Mouse (Mus musculus) layer of hippocampus, postnatal 25 days (tissue): Measurements from ENCODE around the gene Dusp16. TPM values are rescaled to one million over a fixed set of nuclear protein-coding genes. Genes with fewer than 3 reads are reported as not detected.

Experiments used
- DNase-seq, 2 experiments: peaks; one replicate each; pipeline ENCODE4 v3.0.0; 2022; ENCODE audit warnings: mixed read lengths in 2 of 2, low spot score in 1 of 2; ENCODE audit errors: extremely low spot score in 1 of 2
- total RNA-seq, 2 experiments: library from RNA; stranded (reverse); gene quantifications; 2 replicates each; pipeline ENCODE4 v1.2.3; 2021

Gene Dusp16
- total RNA-seq, 2 experiments from 2014 or later: 8.9 to 10.4 TPM

DNA sequence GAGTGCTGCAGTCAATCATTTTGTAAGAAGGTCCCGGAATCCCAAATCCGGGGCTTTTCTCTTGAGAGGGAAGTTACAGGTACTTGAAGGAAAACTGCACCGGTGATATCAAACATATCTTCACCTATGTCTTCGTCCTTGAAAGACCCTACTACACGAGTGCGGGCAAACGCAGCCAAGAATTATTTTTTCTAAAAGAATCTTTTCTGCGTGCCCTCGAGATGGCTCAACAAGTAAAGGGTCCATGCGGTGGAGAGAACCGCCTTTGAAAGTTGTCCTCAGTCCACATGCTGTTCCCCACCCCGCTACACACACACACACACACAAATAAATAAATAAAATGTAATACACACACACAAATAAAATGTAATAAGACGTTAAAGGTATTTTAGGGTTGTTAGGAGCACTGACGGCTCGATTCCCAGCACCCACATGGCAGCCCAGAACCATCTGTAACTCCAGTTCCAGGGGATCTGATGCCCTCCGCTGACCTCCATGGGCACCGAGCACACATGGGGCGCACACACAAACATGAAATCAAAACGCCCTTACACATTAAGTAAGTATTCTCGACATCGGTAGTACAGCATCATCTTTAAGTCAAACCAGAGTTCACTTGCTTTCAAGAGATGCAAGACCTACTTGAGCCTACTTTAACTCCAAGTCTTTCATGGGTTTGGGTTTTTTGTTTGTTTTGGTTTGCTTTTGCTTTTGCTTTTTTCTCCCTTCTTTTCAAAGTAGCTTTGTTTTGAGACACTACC is 801 bp upstream of the Dusp16 start:
- DNase-seq: no peak

DNA sequence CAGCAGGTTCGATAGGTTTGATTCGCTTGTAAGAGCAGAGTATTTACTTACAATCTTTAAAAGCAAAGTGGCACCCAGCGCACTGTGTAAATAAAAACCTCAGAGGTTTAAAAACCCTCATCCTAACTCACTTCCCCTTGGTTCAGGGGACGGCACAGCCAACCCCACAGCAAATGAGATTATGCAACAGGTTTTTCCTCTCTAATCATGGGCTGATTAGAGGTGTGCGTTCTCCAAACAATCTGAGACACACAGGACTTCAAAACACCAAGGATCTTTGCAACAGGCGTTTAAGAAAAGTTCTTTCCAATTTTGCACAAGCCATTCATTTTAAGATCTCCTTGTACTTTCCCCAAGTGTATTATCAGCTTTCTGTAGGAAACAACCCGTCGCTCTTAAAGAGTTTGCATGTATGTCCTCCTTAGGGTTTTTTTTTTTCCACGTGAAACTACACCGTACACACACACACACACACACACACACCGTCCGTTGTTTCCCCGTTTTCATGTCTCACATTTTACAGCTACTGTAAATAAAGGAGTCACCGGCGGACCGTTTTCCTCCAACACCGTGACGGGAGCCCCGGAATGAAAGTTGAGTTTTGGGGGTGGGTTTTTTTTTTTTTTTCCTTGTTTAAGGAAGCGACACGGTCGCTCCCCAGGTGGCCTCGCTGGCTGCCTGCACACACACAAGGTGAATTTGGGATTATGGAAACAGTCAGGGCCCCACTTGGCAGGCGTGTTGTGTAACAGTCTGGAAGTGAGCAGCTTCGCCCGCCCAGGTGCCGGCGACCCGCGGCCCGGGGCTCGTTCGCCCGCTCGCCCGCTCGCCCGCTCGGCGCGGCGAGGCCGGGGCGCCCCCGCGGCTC is 940 bp downstream of the Dusp16 start:
- DNase-seq: peak in 1 of 2 experiments; percentile 10

DNA sequence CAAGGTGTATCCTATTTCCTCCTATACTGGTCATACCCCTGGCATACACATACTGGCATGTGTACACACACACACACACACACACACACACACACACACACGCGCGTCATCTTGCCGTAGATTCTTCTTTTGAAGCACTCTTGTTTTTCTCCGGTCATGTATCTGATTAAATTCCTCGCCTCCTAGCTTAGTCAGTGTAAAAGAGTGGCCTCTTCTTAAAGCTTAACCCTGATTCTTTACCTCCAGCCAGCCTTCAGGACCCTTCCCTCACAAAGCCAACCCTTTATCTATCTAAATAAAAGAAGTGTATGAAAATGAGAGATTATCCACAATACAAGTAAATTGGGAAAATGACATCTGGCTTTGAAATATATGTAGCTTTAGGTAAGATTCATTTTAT is 3.3 kb downstream of the Dusp16 start:
- DNase-seq: no peak

DNA sequence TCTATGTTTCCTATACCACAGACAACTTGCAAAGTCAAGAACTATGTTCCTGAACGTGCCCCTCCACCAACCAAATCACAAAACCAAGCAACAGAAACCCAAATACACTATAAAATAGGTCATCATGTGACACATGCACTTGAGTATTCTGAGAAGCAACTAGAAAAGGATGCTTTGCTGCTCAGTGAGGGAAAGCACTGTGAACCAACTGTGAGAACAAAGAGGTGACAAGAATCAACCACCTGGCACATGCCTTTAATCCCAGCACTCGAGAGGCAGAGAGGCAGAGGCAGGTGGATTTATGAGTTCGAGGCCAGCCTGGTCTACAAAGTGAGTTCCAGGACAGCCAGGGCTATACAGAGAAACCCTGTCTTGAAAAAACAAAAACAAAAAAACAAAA is 6.0 kb downstream of the Dusp16 start:
- DNase-seq: no peak

DNA sequence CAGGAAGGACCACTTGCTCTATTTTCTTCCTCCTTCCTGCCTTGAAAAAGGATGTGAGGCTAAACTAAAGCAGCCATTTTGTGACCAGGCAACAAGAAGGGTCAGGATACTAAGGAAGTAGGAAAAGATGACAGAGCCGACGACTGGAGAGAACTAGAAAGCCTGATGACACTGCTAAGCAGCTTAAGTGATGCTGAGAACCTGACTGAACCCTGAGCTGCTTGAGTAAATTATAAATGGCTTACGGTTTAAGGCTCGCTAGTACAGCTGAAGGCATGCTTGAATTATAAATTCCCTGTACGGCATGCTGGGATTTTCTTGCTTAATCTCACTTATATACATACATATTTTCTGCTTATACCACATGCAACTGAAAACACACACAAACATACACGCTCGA is 9.5 kb downstream of the Dusp16 start:
- DNase-seq: no peak

DNA sequence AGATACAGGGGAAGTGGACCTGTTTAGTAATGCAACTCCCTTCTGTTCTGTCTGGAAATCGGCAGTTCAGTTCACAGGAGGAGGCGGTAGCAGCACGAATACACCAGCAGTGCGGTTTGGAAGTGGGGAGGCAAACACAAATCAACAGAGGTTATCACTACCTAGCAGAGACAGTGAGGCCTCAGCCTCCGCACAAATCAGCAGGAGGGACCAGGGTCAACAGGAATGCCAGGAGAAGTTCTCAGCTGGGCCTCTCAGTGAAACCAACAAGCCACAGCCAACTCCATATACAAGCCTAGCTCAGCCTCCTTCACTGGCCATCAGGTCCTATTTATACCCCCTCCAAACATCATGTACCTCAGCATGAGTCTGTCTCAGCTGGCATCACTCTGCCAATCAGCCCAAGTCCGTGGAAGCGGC is 10.9 kb downstream of the Dusp16 start:
- no peak for DNase-seq

DNA sequence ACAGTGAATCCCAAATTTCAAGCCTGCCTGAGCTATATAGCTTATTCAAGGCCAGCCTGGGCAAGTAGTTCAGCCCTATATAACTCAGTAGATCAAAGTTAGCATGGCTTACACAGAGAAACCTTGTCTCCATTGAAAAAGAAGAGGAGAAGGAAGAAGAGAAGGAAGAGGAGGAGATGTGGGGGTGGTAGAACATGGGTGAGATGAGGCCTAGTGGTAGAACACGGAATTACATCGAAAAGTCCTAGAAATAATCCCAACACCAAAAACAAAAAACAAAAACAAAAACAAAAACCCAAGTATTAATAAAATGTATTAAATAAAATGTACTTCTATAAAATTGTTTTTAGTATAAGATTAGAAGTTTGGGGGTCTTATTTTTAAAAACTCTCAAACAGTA is 12.4 kb downstream of the Dusp16 start:
- no peak for DNase-seq

DNA sequence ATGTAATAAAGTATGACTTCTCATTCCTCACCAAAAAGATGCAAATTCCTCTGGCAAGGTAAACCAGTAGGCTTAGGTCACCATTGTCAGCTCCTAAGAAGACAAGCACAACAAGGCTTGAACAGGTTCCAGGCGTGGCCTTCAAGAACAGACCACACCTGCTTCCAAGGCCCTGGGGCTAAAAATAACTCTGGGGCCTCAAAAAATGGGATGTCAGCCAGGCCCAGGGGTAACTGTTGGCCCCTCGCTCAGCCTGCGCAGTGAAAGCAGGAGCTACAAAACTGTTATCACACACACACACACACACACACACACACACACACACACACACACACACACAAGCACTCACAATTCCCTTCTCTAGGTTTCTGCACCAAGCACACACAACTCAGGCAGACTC is 18.5 kb downstream of the Dusp16 start:
- no peak for DNase-seq

DNA sequence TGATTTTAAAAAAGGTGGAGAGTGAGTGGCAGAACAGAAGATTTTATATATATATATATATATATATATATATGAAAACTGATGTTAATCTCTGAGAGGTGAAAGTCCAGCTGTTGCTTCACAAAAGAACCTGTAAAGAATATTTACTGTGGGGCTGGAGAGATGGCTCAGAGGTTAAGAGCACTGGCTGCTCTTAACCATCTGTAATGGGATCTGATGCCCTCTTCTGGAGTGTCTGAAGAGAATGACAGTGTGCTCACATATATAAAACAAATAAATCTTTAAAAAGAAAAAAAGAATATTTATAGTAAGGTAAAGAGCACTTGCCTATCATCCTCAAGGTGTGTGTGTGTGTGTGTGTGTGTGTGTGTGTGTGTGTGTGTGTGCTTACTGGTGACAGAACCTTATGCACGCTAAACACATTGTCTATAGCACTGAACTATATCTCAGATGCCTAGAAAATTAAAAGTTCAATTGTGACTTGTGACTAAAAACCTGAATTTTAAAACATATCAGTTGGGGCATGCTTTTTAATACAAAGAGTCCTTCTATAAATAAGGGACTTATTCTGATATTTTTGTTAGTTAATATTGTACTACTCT is 19.0 kb downstream of the Dusp16 start:
- DNase-seq: no peak

DNA sequence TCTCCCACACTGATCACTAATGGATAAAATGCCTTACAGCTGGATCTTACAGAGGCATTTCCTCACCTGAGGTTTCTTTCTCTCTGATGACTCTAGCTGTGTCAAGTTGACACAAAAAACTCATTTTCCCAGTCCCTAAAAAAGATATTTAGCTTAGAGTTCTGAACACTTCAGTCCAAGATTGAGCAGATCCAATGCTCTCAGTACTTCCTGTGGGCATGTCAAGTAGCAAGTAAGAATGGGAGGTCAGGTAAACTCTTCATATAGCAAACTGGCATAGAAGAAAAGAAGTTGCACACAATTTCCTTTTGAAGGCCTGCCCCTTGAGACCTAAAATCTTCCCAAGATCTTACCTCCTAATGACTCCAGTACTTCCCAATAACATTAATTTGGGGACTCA is 22.1 kb downstream of the Dusp16 start:
- DNase-seq: no peak

DNA sequence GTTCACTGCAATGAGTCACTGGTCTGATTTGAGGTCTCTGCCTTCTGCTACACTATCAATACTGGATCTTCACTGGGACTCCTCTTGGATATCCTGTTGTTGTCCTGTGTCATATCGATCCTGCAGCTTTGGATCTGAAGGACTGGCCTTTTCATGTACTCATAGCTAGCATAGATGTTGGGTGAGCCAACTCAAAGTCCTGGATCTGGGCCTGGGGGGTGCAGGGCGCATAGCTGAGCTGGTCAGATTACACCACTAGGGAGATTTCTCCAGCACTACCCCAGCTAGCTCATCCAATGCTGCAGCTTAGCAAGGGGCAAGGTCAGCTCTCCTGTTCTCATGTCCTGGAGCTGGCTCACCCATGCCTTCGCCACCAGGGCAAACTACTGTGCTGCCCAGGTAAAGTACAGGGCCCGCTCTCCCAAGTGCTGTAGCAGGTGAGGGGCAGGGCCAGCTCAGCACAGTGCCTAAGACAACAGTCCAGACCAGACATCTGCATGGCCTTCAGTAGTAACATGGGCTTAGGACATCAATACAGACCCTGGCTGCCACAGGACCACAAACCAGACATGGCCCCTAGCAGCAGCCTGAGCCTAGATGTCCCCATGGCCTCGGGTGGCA is 27.9 kb downstream of the Dusp16 start:
- DNase-seq: no peak

DNA sequence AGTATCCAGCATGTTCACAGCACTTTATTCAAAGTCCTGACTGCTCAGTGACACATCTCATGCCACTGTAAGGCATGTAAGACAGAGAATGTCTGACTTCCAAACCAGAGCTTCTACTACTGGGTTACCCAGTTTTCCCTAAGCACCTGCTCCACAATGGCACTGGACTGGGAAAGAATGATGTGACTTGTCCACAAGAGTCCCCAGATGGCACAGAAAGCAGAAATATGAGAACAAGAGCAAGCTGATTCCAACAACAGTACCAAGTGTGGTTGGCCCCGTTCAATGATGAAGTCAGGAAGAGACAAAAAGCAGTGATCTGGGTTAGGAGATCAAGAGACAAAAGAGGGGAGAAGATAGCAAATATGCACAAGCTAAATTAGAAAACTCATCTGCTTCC is 29.0 kb downstream of the Dusp16 start:
- no peak for DNase-seq

DNA sequence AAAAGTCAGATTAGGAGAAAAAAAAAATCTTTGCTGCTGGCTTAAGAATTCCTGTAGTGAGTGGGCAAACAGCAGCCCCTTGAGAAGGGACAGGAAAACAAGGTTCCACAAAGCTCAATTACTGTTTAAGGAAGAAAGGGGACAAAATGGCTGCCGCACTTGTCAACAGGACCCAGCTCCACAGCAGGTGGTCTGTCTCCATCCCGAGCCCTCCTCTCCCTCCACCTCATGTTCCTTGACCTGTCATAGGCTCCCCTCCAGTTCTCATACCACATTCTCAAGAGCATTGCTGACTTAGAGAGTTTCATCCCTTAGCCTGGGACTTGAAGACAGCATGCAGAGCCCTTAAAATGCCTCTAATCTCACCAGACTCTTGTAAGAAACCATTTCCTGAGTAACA is 30.6 kb downstream of the Dusp16 start:
- DNase-seq: no peak

DNA sequence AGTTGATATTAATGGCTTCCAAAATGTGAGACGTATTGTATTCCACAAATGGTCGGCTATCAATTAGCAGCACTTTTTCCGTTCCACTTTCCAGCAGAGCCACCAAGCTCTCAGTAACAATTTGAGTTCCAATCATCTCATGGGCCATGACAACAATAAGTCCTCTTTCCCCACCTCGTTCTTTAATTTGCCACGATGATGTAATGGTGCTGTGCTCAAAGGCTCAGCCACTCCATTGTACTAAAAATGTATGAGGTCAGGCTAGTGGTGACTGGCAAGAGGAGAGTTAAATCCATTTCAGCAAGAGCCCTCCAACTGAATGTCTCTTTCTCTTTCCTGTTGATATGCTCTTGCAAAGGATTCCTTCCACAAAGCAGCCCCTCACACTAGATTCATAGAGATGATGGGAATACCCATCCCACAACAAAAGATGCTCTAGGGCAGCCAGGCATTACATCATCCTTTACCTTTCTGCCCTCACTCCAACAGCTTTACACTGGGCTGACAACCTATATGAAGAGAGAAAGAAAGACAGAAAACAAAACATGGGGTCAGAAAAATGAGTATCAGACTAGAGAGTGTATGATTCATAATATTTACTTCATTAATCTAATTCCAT is 31.4 kb downstream of the Dusp16 start:
- DNase-seq: no peak

DNA sequence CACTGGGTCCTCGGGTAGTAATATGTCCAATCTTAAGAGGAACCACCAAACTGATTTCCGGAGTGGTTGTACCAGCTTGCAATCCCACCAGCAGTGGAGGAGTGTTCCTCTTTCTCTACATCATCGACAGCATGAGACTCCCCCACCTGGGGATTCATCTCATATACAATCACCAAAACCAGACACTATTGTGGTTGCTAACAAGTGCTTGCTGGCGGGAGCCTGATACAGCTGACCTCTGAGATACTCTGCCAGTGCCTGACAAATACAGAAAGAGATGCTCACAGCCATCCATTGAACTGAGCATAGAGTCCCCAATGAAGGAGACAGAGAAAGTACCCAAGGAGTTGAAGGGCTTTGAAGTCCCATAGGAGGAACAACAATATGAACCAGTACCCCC is 36.4 kb downstream of the Dusp16 start:
- no peak for DNase-seq

DNA sequence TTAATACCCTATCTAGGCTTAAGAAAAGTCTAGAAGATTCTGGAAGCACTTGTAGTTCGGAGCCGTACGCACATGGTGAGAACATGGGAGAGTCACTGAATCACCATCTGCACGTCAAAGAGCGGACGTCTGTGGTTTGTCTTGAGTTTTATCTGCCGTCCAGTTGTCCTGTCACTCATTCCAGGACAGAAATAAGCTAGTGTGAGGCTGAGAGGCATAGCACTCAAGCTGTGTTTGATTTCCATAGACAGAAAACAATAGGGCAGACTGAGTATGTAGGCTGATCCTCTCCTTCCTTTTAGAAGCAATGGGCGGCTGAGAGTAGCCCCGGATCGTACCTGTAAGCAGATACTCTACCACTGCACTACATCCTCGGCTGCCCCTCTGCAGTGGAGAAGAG is 38.6 kb downstream of the Dusp16 start:
- DNase-seq: no peak

DNA sequence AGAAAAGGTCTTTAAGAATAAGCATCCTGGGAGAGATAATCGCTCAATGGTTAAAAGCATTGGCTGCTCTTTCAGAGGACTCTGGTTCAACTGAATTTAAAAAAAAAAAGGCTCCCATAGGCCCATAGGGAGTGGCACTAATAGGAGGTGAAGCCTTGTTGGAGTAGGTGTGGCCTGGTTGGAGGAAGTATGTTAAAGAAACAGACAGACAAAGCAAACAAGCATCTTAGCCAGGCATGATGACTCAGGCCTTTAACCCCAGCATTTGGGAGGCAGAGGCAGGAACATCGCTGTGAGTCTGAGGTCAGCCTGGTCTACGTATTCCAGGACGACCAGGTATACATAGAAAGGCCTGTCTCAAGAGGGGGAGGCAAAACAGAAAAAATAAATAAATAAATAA is 39.0 kb downstream of the Dusp16 start:
- no peak for DNase-seq

DNA sequence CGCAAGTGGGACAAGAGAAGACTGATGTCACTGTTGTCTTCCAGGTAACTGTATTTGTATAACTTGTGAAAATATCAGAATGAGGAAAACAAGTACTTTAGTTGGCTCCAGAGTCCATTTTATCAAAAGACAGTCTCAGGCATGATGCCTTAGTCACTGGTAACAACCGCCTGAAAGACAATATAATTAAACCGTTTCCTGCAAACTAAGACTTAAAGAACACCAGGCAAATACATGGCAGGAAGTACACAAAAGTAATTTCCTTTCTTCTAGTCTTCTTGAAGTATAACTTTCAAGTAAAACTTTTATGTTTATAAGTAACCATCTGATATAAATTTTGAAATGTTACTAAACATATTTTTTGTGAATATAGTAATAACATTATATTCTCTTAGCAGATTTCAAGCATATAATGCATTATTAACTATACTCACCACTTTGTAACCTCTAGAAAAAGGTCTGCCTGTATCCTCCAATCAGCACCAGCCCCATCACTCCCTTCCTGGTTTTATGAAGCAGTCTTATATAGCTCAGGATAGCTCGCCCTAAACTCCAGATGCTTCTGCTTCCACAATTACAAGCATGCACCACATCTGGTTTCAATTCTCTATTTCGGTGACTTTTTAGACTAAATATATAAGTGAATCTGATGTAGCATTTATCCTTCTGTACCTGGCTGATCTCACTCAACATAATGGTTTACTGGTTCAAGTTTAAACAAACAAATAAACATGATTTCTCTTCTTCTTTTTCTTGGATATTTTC is 40.4 kb downstream of the Dusp16 start:
- no peak for DNase-seq

DNA sequence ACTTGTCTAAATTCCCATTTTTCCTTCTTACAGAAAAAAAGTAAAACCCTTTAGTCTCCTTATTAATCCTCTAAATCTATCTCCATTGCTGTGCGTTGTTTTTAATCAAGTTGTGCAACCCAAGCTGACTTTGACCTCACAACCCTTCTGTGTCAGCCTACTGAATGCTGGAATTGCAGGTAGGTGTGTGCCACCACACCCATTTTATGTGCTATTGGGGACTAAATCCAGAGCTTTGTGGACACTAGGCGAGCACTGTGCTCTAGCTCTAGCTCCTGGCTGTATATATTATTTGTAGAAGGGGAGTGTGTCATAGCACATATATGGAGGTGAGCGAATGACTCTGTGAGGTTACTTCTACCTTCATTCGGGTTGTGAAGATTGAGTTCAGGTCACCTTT is 41.3 kb downstream of the Dusp16 start:
- DNase-seq: no peak

DNA sequence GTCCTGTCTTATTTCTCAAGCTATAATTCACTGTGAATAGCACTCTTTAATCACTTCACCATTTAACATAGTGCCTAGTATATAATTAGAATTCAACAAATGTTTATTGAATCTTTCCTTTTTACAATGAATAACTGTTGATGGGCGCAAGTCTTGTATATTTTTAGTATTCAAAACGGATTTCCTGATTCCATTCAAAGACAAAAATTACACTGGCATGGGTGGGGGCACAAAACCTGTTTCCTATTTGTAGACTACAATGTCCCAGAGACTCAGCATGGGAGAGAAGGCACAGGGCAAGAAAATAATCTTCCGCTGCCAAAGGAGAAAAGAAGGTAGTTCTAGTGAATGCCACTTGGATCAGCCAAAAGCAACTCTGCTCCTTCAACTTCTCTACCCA is 44.3 kb downstream of the Dusp16 start:
- no peak for DNase-seq
